Comparison of ENCODE assay signal across 25 mouse cellular contexts in the genomic region with DNA sequence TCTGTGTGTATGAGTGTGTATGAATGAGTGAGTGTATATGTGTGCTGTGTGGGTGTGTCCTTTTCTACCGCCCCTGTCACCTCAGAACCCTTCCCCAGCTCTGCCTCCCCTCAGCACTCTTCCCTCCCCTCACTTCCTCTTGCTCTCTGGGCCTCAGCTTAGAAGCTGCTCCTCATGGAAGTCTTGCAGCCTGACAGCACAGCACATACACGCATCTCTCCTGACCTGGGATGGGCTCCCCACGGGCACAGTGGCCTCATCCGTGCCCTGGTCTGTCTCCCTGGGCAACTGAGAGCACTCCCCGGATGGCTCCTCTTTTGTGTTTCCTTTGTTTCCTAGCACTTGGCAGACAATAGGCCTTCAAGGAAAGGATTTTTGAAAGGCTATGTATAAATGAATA. TPM values are rescaled to one million over a fixed set of nuclear protein-coding genes. Genes with fewer than 3 reads are reported as not detected.
DNase-seq lines count a peak whose midpoint lies in the region; ATAC-seq and TF ChIP-seq lines count a peak whose summit lies in the region.
"Had no signal": no experiment of that assay in that cellular context is flagged by ENCODE, and none has a peak within 500 bp of the region (broad histone marks: within the 10 kb centered on the region; RNA-seq: fewer than 3 reads in every experiment).

No protein-coding gene starts in this region.

- no peak overlapping the region for H3K4me3 ChIP-seq in hindbrain, embryonic 11.5 days (ENCODE audit: low read depth, low read length)
- H3K4me3 ChIP-seq in hindbrain, embryonic 14.5 days (replicated peaks; ENCODE audit: low read length): no peak overlapping the region
- peak overlapping the region; percentile 39; the same call in 1 of the 2 replicates for H3K4me3 ChIP-seq in G1E (ENCODE audit: low read depth, low read length)
- no peak overlapping the region for H3K4me3 ChIP-seq in liver, embryonic 12.5 days
- H3K4me3 ChIP-seq: hindbrain, embryonic 12.5 days; intestine, embryonic 15.5 days; left cerebral cortex, adult 2 months; limb, embryonic 13.5 days; lung, embryonic 15.5 days; midbrain, embryonic 15.5 days; neural tube, embryonic 15.5 days had no signal

- H3K4me2 ChIP-seq in hindbrain, embryonic 11.5 days (replicated peaks; ENCODE audit: low read depth, low read length): no peak overlapping the region
- no peak overlapping the region for H3K4me2 ChIP-seq in hindbrain, embryonic 14.5 days (replicated peaks)
- peak overlapping the region; percentile 67 for H3K4me2 ChIP-seq in liver, embryonic 12.5 days
- H3K4me2 ChIP-seq: hindbrain, embryonic 12.5 days; intestine, embryonic 15.5 days; limb, embryonic 13.5 days; lung, embryonic 15.5 days; midbrain, embryonic 15.5 days; neural tube, embryonic 15.5 days had no signal

- TF ChIP-seq CTCF in G1E (IDR thresholded peaks at IDR 0.05; ENCODE audit: low read depth, low read length): no peak

- no peaks in the 10 kb centered on the region for H3K36me3 ChIP-seq in hindbrain, embryonic 11.5 days (ENCODE audit: control insufficient read depth, insufficient read depth, low read length)
- H3K36me3 ChIP-seq in hindbrain, embryonic 14.5 days (replicated peaks; ENCODE audit: control insufficient read depth, insufficient read depth): no peaks in the 10 kb centered on the region
- no peaks in the 10 kb centered on the region for H3K36me3 ChIP-seq in G1E (replicated peaks)
- no peaks in the 10 kb centered on the region for H3K36me3 ChIP-seq in liver, embryonic 12.5 days
- H3K36me3 ChIP-seq: hindbrain, embryonic 12.5 days; intestine, embryonic 15.5 days; limb, embryonic 13.5 days; lung, embryonic 15.5 days; midbrain, embryonic 15.5 days; neural tube, embryonic 15.5 days had no signal

- H3K9ac ChIP-seq in hindbrain, embryonic 11.5 days (ENCODE audit: low read depth, low read length): no peak overlapping the region
- H3K9ac ChIP-seq in hindbrain, embryonic 14.5 days: no peak overlapping the region
- H3K9ac ChIP-seq in liver, embryonic 12.5 days: peak overlapping the region; percentile 75
- H3K9ac ChIP-seq: hindbrain, embryonic 12.5 days; intestine, embryonic 15.5 days; limb, embryonic 13.5 days; lung, embryonic 15.5 days; midbrain, embryonic 15.5 days; neural tube, embryonic 15.5 days had no signal

- no peaks in the 10 kb centered on the region for H3K27me3 ChIP-seq in hindbrain, embryonic 11.5 days (ENCODE audit: control insufficient read depth, insufficient read depth, low read length)
- no peaks in the 10 kb centered on the region for H3K27me3 ChIP-seq in hindbrain, embryonic 14.5 days (ENCODE audit: control insufficient read depth, insufficient read depth, low read length)
- no peaks in the 10 kb centered on the region for H3K27me3 ChIP-seq in G1E (ENCODE audit: insufficient read depth, low read length)
- 0 out of 2 replicates have a peak, but pooled peaks cover 4% of the 10 kb centered on the region for H3K27me3 ChIP-seq in liver, embryonic 12.5 days (replicated peaks)
- H3K27me3 ChIP-seq: hindbrain, embryonic 12.5 days; intestine, embryonic 15.5 days; limb, embryonic 13.5 days; lung, embryonic 15.5 days; midbrain, embryonic 15.5 days; neural tube, embryonic 15.5 days had no signal

- 0 out of 2 replicates have a peak, but pooled peaks have one; percentile 19 for ATAC-seq in hindbrain, embryonic 11.5 days (ENCODE audit: low FRiP score)
- ATAC-seq in hindbrain, embryonic 14.5 days (ENCODE audit: low FRiP score): no peak
- ATAC-seq in G1E (ENCODE audit: extremely low read depth, insufficient number of reproducible peaks, low FRiP score, poor library complexity, severe bottlenecking): no peak
- ATAC-seq in liver, embryonic 12.5 days: no peak
- ATAC-seq: activated CD4-positive, CD25-positive, alpha-beta regulatory T cell, adult 4 months; forebrain, embryonic 16.5 days; midbrain, embryonic 15.5 days had no signal

- H3K27ac ChIP-seq in hindbrain, embryonic 11.5 days (ENCODE audit: low read depth, low read length): 0 out of 2 replicates have a peak overlapping the region, but pooled peaks have one; percentile 27
- H3K27ac ChIP-seq in hindbrain, embryonic 14.5 days: no peak overlapping the region
- H3K27ac ChIP-seq in liver, embryonic 12.5 days: peak overlapping the region; percentile 100
- H3K27ac ChIP-seq: hindbrain, embryonic 12.5 days; intestine, embryonic 15.5 days; left cerebral cortex, adult 2 months; limb, embryonic 13.5 days; lung, embryonic 15.5 days; macrophage; midbrain, embryonic 15.5 days; neural tube, embryonic 15.5 days had no signal

- 15% methylated on average over 5 of the region's 5 CpGs for WGBS in hindbrain, embryonic 11.5 days
- WGBS in hindbrain, embryonic 14.5 days: 11% methylated on average over 5 of the region's 5 CpGs
- WGBS in liver, embryonic 12.5 days (ENCODE audit: insufficient replicate concordance): 52% methylated on average over 5 of the region's 5 CpGs

- peak; percentile 40 for DNase-seq in hindbrain, embryonic 11.5 days (ENCODE audit: low spot score)
- no peak for DNase-seq in hindbrain, embryonic 14.5 days (ENCODE audit: low spot score)
- DNase-seq in G1E (ENCODE audit: low spot score): no peak
- peak; percentile 60 for DNase-seq in R1 (ENCODE audit: low read depth, low spot score)
- DNase-seq in layer of hippocampus, postnatal 36 days: no peak
- DNase-seq in urinary bladder, postnatal 14 days (ENCODE audit: low spot score): no peak
- DNase-seq: adrenal gland, postnatal 25 days; cerebellum, adult 11-12 months; cerebellum, postnatal 14 days; gastrocnemius, postnatal 36 days; kidney, adult 9 months; kidney, postnatal 25 days; thymus, postnatal 14 days had no signal

- H3K9me3 ChIP-seq in hindbrain, embryonic 11.5 days (ENCODE audit: control insufficient read depth, low read length): no peaks in the 10 kb centered on the region
- 0 out of 2 replicates have a peak, but pooled peaks cover 7% of the 10 kb centered on the region for H3K9me3 ChIP-seq in hindbrain, embryonic 14.5 days (ENCODE audit: control insufficient read depth, low read length)
- peaks cover 7% of the 10 kb centered on the region for H3K9me3 ChIP-seq in G1E (replicated peaks)
- peaks cover 10% of the 10 kb centered on the region; the same call in 1 of the 2 replicates for H3K9me3 ChIP-seq in liver, embryonic 12.5 days (replicated peaks)
- H3K9me3 ChIP-seq: hindbrain, embryonic 12.5 days; intestine, embryonic 15.5 days; lung, embryonic 15.5 days; midbrain, embryonic 15.5 days; neural tube, embryonic 15.5 days had no signal

- H3K4me1 ChIP-seq in hindbrain, embryonic 11.5 days (replicated peaks; ENCODE audit: control insufficient read depth, insufficient read depth, low read length): no peaks in the 10 kb centered on the region; the same call in none of the 2 replicates
- H3K4me1 ChIP-seq in hindbrain, embryonic 14.5 days (replicated peaks; ENCODE audit: control insufficient read depth, insufficient read depth, low read length): no peaks in the 10 kb centered on the region
- peaks cover 69% of the 10 kb centered on the region for H3K4me1 ChIP-seq in G1E (ENCODE audit: insufficient read depth, low read depth, low read length)
- peaks cover 79% of the 10 kb centered on the region for H3K4me1 ChIP-seq in liver, embryonic 12.5 days
- H3K4me1 ChIP-seq: limb, embryonic 13.5 days; lung, embryonic 15.5 days; neural tube, embryonic 15.5 days had no signal

RNA-seq across cellular contexts. Expression of a gene that starts 14.7 kb away (rescaled TPM):
- polyA plus RNA-seq in hindbrain, embryonic 11.5 days (2014; fragmentation: Nextera tagmentation; extraction: Ambion mirVana): not detected in 2 replicates
- 0.37 and 0.69 TPM in 2 replicates for polyA plus RNA-seq in hindbrain, embryonic 14.5 days (2014; fragmentation: Nextera tagmentation; extraction: Ambion mirVana)
- 34.5 and 43.0 TPM in 2 replicates for total RNA-seq in G1E (2014; fragmentation: Nextera tagmentation)
- total RNA-seq in G1E (2017): 7.0 and 7.4 TPM in 2 replicates
- polyA plus RNA-seq in G1E (2012): 236 and 275 TPM in 2 replicates
- polyA plus RNA-seq in liver, embryonic 12.5 days (2016; fragmentation: Nextera tagmentation; extraction: Ambion mirVana): 2.7 and 3.4 TPM in 2 replicates
- total RNA-seq in layer of hippocampus, postnatal 36 days (2021): 10 to 100 TPM; 55.8 to 62.3 TPM
- polyA plus RNA-seq: activated CD4-positive, CD25-positive, alpha-beta regulatory T cell, adult 4 months; embryonic facial prominence, embryonic 11.5 days; forebrain, embryonic 16.5 days; hindbrain, embryonic 12.5 days; midbrain, embryonic 15.5 days had no signal

RNA-seq across cellular contexts. Expression of a gene that starts 27.4 kb away (rescaled TPM):
- polyA plus RNA-seq in hindbrain, embryonic 11.5 days (2014; fragmentation: Nextera tagmentation; extraction: Ambion mirVana): 7.1 and 7.6 TPM in 2 replicates
- 2.4 and 2.7 TPM in 2 replicates for polyA plus RNA-seq in hindbrain, embryonic 14.5 days (2014; fragmentation: Nextera tagmentation; extraction: Ambion mirVana)
- total RNA-seq in G1E (2014; fragmentation: Nextera tagmentation) (40.9 and 50.3 TPM in 2 replicates), G1E (2017) (31.0 and 33.6 TPM in 2 replicates)
- 11.8 and 15.0 TPM in 2 replicates for polyA plus RNA-seq in G1E (2012)
- polyA plus RNA-seq in liver, embryonic 12.5 days (2016; fragmentation: Nextera tagmentation; extraction: Ambion mirVana): 15.8 and 16.7 TPM in 2 replicates
- total RNA-seq in layer of hippocampus, postnatal 36 days (2021): 1 to 10 TPM; 3.1 to 4.7 TPM

RNA-seq across cellular contexts. Expression of a gene that starts 32.7 kb away (rescaled TPM):
- polyA plus RNA-seq in hindbrain, embryonic 11.5 days (2014; fragmentation: Nextera tagmentation; extraction: Ambion mirVana): 2.4 and 2.6 TPM in 2 replicates
- polyA plus RNA-seq in hindbrain, embryonic 14.5 days (2014; fragmentation: Nextera tagmentation; extraction: Ambion mirVana): 1.6 and 1.9 TPM in 2 replicates
- total RNA-seq in G1E (2014; fragmentation: Nextera tagmentation) (22.7 and 29.2 TPM in 2 replicates), G1E (2017) (12.7 and 14.1 TPM in 2 replicates)
- 56.9 and 79.3 TPM in 2 replicates for polyA plus RNA-seq in G1E (2012)
- polyA plus RNA-seq in liver, embryonic 12.5 days (2016; fragmentation: Nextera tagmentation; extraction: Ambion mirVana): 7.3 and 7.6 TPM in 2 replicates
- total RNA-seq in layer of hippocampus, postnatal 36 days (2021): 1 to 10 TPM; 6.2 to 6.4 TPM

Comparison
In these comparisons a context has a peak if more than half of its experiments do, and no peak if none do; other contexts are left out.
1. DNase-seq: peak in hindbrain, embryonic 11.5 days (single experiment) and R1 (single experiment); none in hindbrain, embryonic 14.5 days (single experiment), G1E (single experiment), layer of hippocampus, postnatal 36 days (0 of 2) and urinary bladder, postnatal 14 days (single experiment).
2. RNA of a gene that starts 14.7 kb away (polyA plus RNA-seq): 236 to 275 TPM in G1E; 2.7 to 3.4 TPM in liver, embryonic 12.5 days, 0.37 to 0.69 TPM in hindbrain, embryonic 14.5 days and not detected in hindbrain, embryonic 11.5 days; every median in the first group is over 10 times any median in the second.